Mouse (Mus musculus): ENCODE data around the gene Morf4l1. TPM values are rescaled to one million over a fixed set of nuclear protein-coding genes. Genes with fewer than 3 reads are reported as not detected.
"Not testable (repeated sequence)": the region's sequence is repeated elsewhere in the genome, so short reads cannot be mapped to it uniquely, and the experiment has no call there.

The Morf4l1 gene
- polyA plus RNA-seq, 1 experiment from 2014 or later, result 362 TPM

DNA sequence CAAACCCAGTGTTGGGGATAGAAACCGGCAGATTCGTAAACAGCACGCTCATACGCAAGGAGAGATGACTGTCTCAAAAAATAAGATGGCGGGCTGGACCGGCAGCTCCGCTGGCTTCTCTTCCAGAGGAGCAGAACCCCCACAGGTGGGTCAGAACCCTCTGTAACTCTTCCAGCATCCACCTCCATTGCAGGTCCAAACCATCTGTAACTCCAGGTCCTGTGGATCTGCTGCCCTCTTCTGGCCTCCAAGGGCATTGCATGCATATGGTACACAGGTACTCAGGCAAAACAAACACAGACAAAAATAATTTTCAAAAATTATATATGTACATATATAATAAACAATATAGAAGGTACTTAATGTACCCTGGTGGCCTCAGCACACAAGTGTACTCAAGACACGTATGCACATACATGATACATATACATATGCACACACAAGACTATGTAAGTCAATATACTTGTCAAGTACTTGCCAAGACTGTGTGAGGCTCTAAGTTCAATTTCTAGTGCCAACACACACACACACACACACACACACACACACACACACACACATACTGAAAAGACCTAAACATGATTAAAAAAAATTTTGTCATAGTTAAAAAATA lies 37.6 kb downstream of the Morf4l1 start:
- no peak for ATAC-seq (ENCODE audit: insufficient read depth, low FRiP score, low read depth)

DNA sequence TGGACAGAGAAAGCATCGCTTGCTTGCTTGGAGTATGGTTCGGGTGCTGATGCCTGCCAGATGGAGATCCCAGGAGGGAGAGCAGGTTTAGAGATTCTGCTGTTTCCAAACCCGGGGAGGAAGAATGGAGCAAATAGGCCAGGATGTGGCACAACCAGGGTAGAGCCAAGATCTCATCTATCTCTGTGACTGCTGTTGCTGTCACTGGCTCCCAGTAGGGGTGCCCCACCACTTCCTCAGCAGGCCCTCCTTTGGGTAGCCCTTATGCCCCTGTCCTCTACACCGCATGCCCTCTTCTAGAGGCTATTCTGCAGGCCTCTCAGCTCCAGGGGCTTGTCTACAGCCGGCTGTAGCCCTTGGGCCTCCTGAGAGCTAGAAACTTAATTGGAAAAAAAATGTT lies 38.4 kb downstream of the Morf4l1 start:
- Histone ChIP-seq H3K4me1 (no peaks in the 10 kb centered on the region), H3K4me3 (replicated peaks) (no peak overlapping the region), H3K27me3 (replicated peaks) (no peaks in the 10 kb centered on the region), H3K9me3 (no peaks in the 10 kb centered on the region), H3K36me3 (no peaks in the 10 kb centered on the region), H3K27ac (no peak overlapping the region), H3K4me2 (no peak overlapping the region), H3K9ac (no peak overlapping the region)
- no peak for ATAC-seq (ENCODE audit: insufficient read depth, low FRiP score, low read depth)
- WGBS, result 85% methylated on average over 5 of the region's 5 CpGs

More for the DNA sequence above, 37.6 kb downstream of the Morf4l1 start:
- H3K4me2 ChIP-seq, result no peak overlapping the region
- H3K27me3 ChIP-seq (replicated peaks), result no peaks in the 10 kb centered on the region
- H3K9ac ChIP-seq, result no peak overlapping the region
- no peaks in the 10 kb centered on the region for H3K4me1 ChIP-seq
- H3K36me3 ChIP-seq, result no peaks in the 10 kb centered on the region
- no peak overlapping the region for H3K4me3 ChIP-seq (replicated peaks)
- WGBS, result 60% methylated on average over 8 of the region's 8 CpGs
- no peaks in the 10 kb centered on the region for H3K9me3 ChIP-seq
- no peak overlapping the region for H3K27ac ChIP-seq

DNA sequence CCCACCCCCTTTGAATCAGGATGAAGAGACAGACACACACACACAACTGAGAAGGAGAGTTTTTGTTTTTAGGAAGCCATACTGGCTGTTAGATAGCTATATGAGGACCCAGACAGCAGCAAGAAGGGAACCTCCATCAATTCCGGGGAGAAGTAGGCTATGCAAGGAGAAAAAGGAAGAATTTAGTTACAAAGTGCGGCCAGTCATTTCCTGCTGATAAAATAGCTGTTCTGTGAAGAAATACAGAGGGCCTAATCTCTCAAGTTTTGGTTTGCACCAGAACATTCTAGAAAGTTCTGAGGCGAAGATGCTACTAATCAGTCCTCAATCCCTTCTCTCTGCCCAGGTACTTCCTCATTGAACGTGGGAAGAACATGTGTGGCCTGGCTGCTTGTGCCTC lies 39.2 kb downstream of the Morf4l1 start:
- no peaks in the 10 kb centered on the region for H3K9me3 ChIP-seq
- H3K4me3 ChIP-seq (replicated peaks), result no peak overlapping the region
- H3K4me1 ChIP-seq, result no peaks in the 10 kb centered on the region
- no peak overlapping the region for H3K27ac ChIP-seq
- H3K36me3 ChIP-seq, result no peaks in the 10 kb centered on the region
- H3K4me2 ChIP-seq, result no peak overlapping the region
- ATAC-seq (ENCODE audit: insufficient read depth, low FRiP score, low read depth), result no peak
- no peak overlapping the region for H3K9ac ChIP-seq
- WGBS, result 77% methylated on average over 4 of the region's 4 CpGs
- no peaks in the 10 kb centered on the region for H3K27me3 ChIP-seq (replicated peaks)

DNA sequence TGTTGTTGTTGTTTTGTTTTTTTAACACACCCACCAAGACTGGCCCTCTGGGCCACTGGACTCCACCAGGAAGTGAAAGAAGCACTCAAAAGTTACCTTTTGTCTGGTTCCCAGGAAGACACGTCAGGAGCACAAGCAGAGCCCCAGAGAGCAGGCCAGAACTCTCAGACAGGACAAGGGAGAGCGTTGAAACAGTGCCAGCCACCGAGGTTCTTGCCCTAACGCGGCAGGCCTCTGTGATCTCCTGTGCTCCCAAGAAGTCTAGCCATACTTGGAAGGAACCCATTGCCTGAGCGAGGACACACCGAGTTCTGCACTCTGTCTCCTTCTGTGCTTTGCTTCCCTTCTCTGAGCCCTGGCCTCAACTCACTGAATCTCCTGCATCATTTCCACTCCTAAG lies 44.4 kb downstream of the Morf4l1 start:
- Histone ChIP-seq H3K27me3 (replicated peaks) (no peaks in the 10 kb centered on the region), H3K4me1 (no peaks in the 10 kb centered on the region), H3K36me3 (no peaks in the 10 kb centered on the region), H3K9ac (no peak overlapping the region), H3K4me2 (no peak overlapping the region), H3K9me3 (no peaks in the 10 kb centered on the region), H3K27ac (no peak overlapping the region), H3K4me3 (replicated peaks) (no peak overlapping the region)
- no peak for ATAC-seq (ENCODE audit: insufficient read depth, low FRiP score, low read depth)
- WGBS, result 73% methylated on average over 7 of the region's 7 CpGs

DNA sequence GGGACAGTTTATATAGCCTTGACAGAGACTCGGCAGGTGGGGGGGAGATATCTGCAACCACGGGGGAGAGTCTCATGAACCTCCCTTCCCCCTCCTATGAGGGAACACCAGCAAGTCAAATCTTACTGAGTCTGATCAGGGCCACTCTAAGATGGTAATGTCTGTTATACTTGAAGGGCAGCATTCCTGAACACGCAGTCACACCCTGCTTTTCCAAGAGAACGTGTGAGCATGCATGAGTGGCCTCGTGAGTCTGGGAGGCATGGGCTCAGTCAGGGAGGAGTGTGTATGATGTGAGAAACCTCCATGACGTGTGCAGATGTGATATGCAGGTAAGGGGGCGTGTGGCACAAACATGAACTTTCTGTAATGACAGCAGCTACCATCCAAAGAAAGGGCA lies 45.1 kb downstream of the Morf4l1 start:
- Histone ChIP-seq H3K9ac (no peak overlapping the region), H3K9me3 (no peaks in the 10 kb centered on the region), H3K27ac (peak overlapping the region; percentile 44; the same call in 1 of the 2 replicates), H3K27me3 (replicated peaks) (no peaks in the 10 kb centered on the region), H3K4me3 (replicated peaks) (no peak overlapping the region), H3K4me2 (no peak overlapping the region), H3K36me3 (no peaks in the 10 kb centered on the region), H3K4me1 (no peaks in the 10 kb centered on the region)
- peak; percentile 79 for ATAC-seq (ENCODE audit: insufficient read depth, low FRiP score, low read depth)
- WGBS, result 59% methylated on average over 7 of the region's 7 CpGs

DNA sequence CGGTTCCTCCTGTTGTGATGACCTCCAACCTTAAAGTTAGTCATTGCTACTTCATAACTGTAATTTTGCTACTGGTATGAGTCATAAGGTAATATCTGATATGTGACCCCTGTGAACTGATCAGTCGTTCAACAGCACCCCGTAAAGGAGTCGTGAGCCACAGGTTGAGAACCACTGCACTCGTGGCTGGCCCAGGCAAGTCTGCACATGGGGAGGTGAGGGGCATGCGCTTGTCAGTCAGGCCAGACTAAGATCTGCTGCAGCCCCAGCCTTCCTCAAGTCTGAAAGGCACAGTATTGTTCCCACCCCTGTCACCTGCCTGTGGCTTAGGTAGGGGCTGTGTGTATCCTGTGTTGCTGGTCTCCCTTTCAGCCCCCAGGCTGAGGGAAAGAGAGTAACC lies 45.8 kb downstream of the Morf4l1 start:
- Histone ChIP-seq H3K4me1 (no peaks in the 10 kb centered on the region), H3K4me3 (replicated peaks) (no peak overlapping the region), H3K9ac (no peak overlapping the region), H3K4me2 (no peak overlapping the region), H3K36me3 (no peaks in the 10 kb centered on the region), H3K27me3 (replicated peaks) (no peaks in the 10 kb centered on the region), H3K9me3 (no peaks in the 10 kb centered on the region), H3K27ac (peak overlapping the region; percentile 44; the same call in 1 of the 2 replicates)
- no peak for ATAC-seq (ENCODE audit: insufficient read depth, low FRiP score, low read depth)
- WGBS, result 73% methylated on average over 6 of the region's 6 CpGs

DNA sequence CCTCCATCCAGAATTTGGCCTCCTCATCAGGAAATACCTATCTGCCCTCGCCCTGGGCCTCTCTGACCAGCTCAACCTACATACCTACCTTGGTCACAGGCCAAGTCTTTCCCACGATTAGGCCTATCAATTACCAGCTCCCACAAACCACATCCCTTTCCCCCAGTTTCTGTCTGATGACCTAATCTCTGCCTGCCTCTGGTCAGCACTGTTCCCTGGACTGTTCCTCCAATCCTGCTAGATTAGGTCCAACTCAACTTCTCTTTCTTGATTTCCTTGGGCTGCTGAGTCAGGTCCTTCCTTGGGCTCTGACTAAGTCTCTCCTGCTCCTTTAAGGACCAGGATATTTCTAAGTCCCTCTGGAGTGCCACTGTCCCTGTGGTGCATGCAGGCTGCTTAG lies 47.2 kb downstream of the Morf4l1 start:
- WGBS, result 70% methylated on average over 2 of the region's 2 CpGs
- Histone ChIP-seq H3K36me3 (no peaks in the 10 kb centered on the region), H3K9ac (no peak overlapping the region), H3K4me1 (no peaks in the 10 kb centered on the region), H3K27me3 (replicated peaks) (no peaks in the 10 kb centered on the region), H3K9me3 (no peaks in the 10 kb centered on the region), H3K4me3 (replicated peaks) (no peak overlapping the region), H3K4me2 (no peak overlapping the region), H3K27ac (no peak overlapping the region)
- ATAC-seq (ENCODE audit: insufficient read depth, low FRiP score, low read depth), result no peak

DNA sequence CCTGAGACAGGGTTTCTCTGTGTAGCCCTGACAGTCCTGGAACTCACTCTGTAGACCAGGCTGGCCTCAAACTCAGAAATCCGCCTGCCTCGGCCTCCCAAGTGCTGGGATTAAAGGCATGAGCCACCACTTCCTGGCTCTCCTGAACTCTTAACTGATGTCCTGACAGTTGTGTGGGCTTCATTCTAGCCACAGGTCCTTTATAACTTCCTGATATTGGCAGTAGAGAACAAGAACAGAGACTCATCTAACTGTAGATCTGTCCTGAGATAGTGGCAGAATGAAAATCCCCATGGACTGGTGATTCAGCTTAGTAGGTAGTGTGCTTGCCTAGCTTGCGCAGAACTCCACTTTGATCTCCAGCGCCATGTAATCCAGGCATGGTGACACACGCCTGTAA lies 53.6 kb downstream of the Morf4l1 start:
- H3K4me2 ChIP-seq; H3K27ac ChIP-seq; H3K4me3 ChIP-seq (replicated peaks); ATAC-seq (ENCODE audit: insufficient read depth, low FRiP score, low read depth); H3K9me3 ChIP-seq; H3K27me3 ChIP-seq (replicated peaks); H3K4me1 ChIP-seq; H3K36me3 ChIP-seq; H3K9ac ChIP-seq: not testable (repeated sequence)
- WGBS, result 86% methylated on average over 5 of the region's 5 CpGs

DNA sequence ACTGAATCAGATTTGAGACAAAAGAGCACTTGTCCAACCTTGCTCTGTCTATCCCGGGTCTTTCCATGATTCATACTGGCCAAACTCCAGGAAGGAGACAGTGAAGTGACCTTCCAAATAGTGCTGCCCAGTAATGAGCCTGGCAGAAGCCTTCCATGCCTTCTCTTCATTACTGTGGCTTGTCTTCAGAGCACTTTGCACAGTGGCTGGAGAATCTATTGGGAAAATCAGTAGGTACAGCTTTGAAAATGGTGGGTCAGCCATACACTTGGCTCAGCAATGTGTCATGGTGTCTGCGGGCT lies 54.0 kb downstream of the Morf4l1 start:
- H3K27ac ChIP-seq, result no peak overlapping the region
- no peak overlapping the region for H3K9ac ChIP-seq
- H3K27me3 ChIP-seq (replicated peaks), result no peaks in the 10 kb centered on the region
- no peaks in the 10 kb centered on the region for H3K9me3 ChIP-seq
- 72% methylated on average over 2 of the region's 2 CpGs for WGBS
- H3K4me2 ChIP-seq, result no peak overlapping the region
- H3K4me1 ChIP-seq, result no peaks in the 10 kb centered on the region
- no peak for ATAC-seq (ENCODE audit: insufficient read depth, low FRiP score, low read depth)
- H3K36me3 ChIP-seq, result no peaks in the 10 kb centered on the region
- H3K4me3 ChIP-seq (replicated peaks), result no peak overlapping the region

DNA sequence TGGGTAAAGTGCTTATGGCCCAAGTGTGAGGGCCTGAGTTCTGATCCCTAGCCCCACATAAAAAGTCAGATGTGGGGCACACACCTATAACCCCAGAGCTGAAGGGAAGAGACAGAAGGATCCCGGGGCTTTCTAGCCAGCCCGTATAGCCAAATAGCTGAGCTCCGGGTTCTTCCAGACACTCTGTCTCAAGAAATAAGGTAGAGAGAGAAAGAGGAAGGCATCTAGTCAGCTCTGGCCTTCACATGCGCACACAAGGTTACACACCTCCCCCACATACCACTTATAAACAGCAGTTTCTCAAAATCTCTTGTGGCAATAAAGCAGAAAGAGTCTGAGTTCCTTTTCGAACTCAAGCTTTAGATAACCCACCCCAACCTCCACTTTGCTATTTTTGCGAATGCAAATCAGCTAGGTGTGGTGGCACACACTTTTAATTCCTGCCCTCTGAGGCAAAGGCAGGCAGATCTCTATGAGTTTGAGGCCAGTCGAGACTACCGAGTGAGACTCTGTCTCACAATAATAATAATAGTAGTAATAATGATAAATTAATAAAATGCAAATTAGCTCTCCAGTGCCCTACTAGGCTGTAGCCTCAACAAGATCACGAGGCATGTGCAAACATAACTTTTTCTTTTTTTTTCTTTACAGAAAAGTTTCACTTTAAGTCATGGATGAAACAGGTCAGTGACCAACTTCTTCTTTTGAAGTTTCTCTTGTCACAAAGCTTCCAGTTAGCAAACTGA lies 54.6 kb downstream of the Morf4l1 start:
- no peak for ATAC-seq (ENCODE audit: insufficient read depth, low FRiP score, low read depth)
- no peak overlapping the region for H3K4me3 ChIP-seq (replicated peaks)
- no peaks in the 10 kb centered on the region for H3K36me3 ChIP-seq
- no peaks in the 10 kb centered on the region for H3K9me3 ChIP-seq
- no peaks in the 10 kb centered on the region for H3K27me3 ChIP-seq (replicated peaks)
- H3K27ac ChIP-seq, result no peak overlapping the region
- H3K4me1 ChIP-seq, result no peaks in the 10 kb centered on the region
- no peak overlapping the region for H3K4me2 ChIP-seq
- 73% methylated on average over 9 of the region's 9 CpGs for WGBS
- no peak overlapping the region for H3K9ac ChIP-seq

DNA sequence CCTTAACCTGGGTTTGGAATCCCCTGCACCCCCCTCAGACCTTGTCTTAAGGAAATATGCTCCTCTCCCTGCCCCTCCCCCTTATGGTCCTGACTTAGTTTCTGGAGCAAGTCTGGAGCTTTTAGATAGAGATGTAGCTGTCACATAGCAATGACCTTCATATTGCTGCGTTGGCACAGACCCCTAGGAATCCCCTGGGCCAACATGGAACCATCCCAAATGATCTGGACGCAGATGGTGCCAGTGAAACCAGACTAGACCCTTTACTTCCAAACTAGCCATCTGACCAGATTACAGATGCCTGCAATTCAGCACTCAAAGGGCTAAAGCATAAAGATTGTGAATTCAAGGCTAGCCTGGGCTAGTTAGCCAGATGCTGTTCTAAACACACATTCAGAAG lies 57.9 kb downstream of the Morf4l1 start:
- Histone ChIP-seq H3K27me3 (replicated peaks) (no peaks in the 10 kb centered on the region), H3K4me3 (replicated peaks) (no peak overlapping the region), H3K9me3 (no peaks in the 10 kb centered on the region), H3K4me2 (no peak overlapping the region), H3K36me3 (no peaks in the 10 kb centered on the region), H3K9ac (no peak overlapping the region), H3K27ac (no peak overlapping the region), H3K4me1 (no peaks in the 10 kb centered on the region)
- ATAC-seq (ENCODE audit: insufficient read depth, low FRiP score, low read depth), result no peak
- 83% methylated on average over 2 of the region's 2 CpGs for WGBS

DNA sequence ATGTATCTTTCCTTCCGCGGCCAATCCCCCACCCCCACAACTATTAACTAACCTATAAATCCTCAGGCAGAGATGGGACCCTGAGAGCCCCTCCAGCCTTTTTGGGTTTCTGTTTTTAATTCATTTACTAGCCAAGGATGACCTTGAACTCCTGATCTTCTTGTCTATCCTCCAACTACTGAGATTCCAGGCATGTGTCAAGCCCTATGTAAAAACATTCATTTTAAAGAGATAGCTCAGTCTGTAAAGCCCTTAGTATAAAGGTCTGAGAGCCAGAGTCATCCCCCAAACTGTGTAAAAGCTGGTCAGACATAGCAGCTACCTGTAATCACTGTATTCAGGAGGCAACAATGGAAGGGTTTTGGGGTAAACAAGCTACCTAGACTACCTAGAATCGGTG lies 58.7 kb downstream of the Morf4l1 start:
- H3K4me2 ChIP-seq, result peak overlapping the region; percentile 75; the same call in 1 of the 2 replicates
- no peaks in the 10 kb centered on the region for H3K4me1 ChIP-seq
- no peaks in the 10 kb centered on the region for H3K9me3 ChIP-seq
- H3K4me3 ChIP-seq (replicated peaks), result no peak overlapping the region
- H3K36me3 ChIP-seq, result no peaks in the 10 kb centered on the region
- 67% methylated on average over 3 of the region's 3 CpGs for WGBS
- no peaks in the 10 kb centered on the region for H3K27me3 ChIP-seq (replicated peaks)
- no peak for ATAC-seq (ENCODE audit: insufficient read depth, low FRiP score, low read depth)
- H3K9ac ChIP-seq, result no peak overlapping the region
- H3K27ac ChIP-seq, result no peak overlapping the region

DNA sequence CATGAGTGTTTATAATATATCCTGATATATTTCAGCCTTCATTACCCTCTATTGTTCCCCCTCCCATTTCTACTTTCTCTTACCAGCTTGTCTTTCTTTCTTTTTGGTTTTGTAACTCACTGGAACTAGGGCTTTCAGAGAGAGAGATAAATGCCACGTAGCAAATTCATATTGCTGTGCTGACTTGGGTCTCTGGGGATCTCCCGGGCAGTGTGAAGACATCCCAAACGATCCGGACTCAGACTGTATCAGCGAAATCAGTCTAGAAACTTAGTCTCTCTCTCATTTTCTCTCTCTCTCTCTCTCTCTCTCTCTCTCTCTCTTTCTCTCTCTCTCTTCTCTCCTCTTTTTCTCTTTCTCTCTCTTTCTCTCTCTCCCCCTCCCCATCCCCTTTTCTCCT lies 59.2 kb downstream of the Morf4l1 start:
- WGBS, result 47% methylated on average over 5 of the region's 5 CpGs
- H3K9me3 ChIP-seq, result no peaks in the 10 kb centered on the region

More for the DNA sequence above, 59.2 kb downstream of the Morf4l1 start:
- H3K27me3 ChIP-seq (replicated peaks), result no peaks in the 10 kb centered on the region
- no peak overlapping the region for H3K9ac ChIP-seq
- no peak overlapping the region for H3K27ac ChIP-seq
- no peaks in the 10 kb centered on the region for H3K36me3 ChIP-seq
- no peak for ATAC-seq (ENCODE audit: insufficient read depth, low FRiP score, low read depth)
- H3K4me1 ChIP-seq, result no peaks in the 10 kb centered on the region
- peak overlapping the region; percentile 45; the same call in 1 of the 2 replicates for H3K4me3 ChIP-seq (replicated peaks)
- H3K4me2 ChIP-seq, result peak overlapping the region; percentile 75
